Mouse (Mus musculus): ENCODE measurements around the gene Psma2. TPM values are rescaled to one million over a fixed set of nuclear protein-coding genes. Genes with fewer than 3 reads are reported as not detected.
A peak's percentile ranks its signal among the peaks of the same experiment; 100 is the strongest.

Psma2 gene
- polyA plus RNA-seq, 1 experiment, result 131 TPM

- H3K27me3 ChIP-seq (ENCODE audit: control insufficient read depth, insufficient read depth, low read length, poor library complexity, severe bottlenecking), result no peaks in the 10 kb centered on the region
- H3K9me3 ChIP-seq (replicated peaks; ENCODE audit: control insufficient read depth, insufficient read depth, low read length, poor library complexity, severe bottlenecking), result no peaks in the 10 kb centered on the region
- H3K36me3 ChIP-seq (ENCODE audit: control insufficient read depth, insufficient read depth, low read length, poor library complexity, severe bottlenecking), result peaks cover 27% of the 10 kb centered on the region
- H3K4me3 ChIP-seq (ENCODE audit: low read depth, low read length), result peak overlapping the region; percentile 64
- TF ChIP-seq CTCF (IDR thresholded peaks at IDR 0.05; ENCODE audit: low read depth, low read length) (no peak), EP300 (IDR thresholded peaks at IDR 0.05; ENCODE audit: insufficient read depth, low read depth, low read length) (no peak), POLR2A (IDR thresholded peaks at IDR 0.05; ENCODE audit: insufficient read depth, low read length) (no peak)
- peak overlapping the region; percentile 69 for H3K9ac ChIP-seq (ENCODE audit: low read depth, poor library complexity, severe bottlenecking)
- H3K4me1 ChIP-seq (ENCODE audit: control insufficient read depth, insufficient read depth, low read length), result no peaks in the 10 kb centered on the region
- no peak overlapping the region for H3K27ac ChIP-seq (ENCODE audit: insufficient read depth, low read length)
These were observed 513 bp downstream of the Psma2 start for GRCm38 (mm10) chr13:14613553-14613952.

GRCm38 (mm10) chr13:14618724-14619123 lies 5.7 kb downstream of the Psma2 start:
- Histone ChIP-seq H3K36me3 (ENCODE audit: control insufficient read depth, insufficient read depth, low read length, poor library complexity, severe bottlenecking) (peaks cover 52% of the 10 kb centered on the region), H3K27me3 (ENCODE audit: control insufficient read depth, insufficient read depth, low read length, poor library complexity, severe bottlenecking) (no peaks in the 10 kb centered on the region), H3K9me3 (replicated peaks; ENCODE audit: control insufficient read depth, insufficient read depth, low read length, poor library complexity, severe bottlenecking) (no peaks in the 10 kb centered on the region), H3K9ac (ENCODE audit: low read depth, poor library complexity, severe bottlenecking) (no peak overlapping the region), H3K27ac (ENCODE audit: insufficient read depth, low read length) (no peak overlapping the region), H3K4me3 (ENCODE audit: low read depth, low read length) (no peak overlapping the region), H3K4me1 (ENCODE audit: control insufficient read depth, insufficient read depth, low read length) (no peaks in the 10 kb centered on the region)
- TF ChIP-seq POLR2A (IDR thresholded peaks at IDR 0.05; ENCODE audit: insufficient read depth, low read length), result no peak
- TF ChIP-seq EP300 (IDR thresholded peaks at IDR 0.05; ENCODE audit: insufficient read depth, low read depth, low read length), result no peak
- no peak for TF ChIP-seq CTCF (IDR thresholded peaks at IDR 0.05; ENCODE audit: low read depth, low read length)

GRCm38 (mm10) chr13:14629726-14630641 lies 16.9 kb downstream of the Psma2 start, which contains the start of gene AW209491:
Gene AW209491, plus strand, starts transcription at chr13:14630154.
- Histone ChIP-seq H3K27ac (ENCODE audit: insufficient read depth, low read length) (peak within 1 kb of the TSS; percentile 16; the same call in 1 of the 2 replicates), H3K36me3 (ENCODE audit: control insufficient read depth, insufficient read depth, low read length, poor library complexity, severe bottlenecking) (peaks cover 20% of the 10 kb centered on the region), H3K9ac (ENCODE audit: low read depth, poor library complexity, severe bottlenecking) (peak within 1 kb of the TSS; percentile 70), H3K4me1 (ENCODE audit: control insufficient read depth, insufficient read depth, low read length) (no peaks in the 10 kb centered on the region), H3K4me3 (ENCODE audit: low read depth, low read length) (peak within 1 kb of the TSS; percentile 85), H3K27me3 (ENCODE audit: control insufficient read depth, insufficient read depth, low read length, poor library complexity, severe bottlenecking) (no peaks in the 10 kb centered on the region), H3K9me3 (replicated peaks; ENCODE audit: control insufficient read depth, insufficient read depth, low read length, poor library complexity, severe bottlenecking) (no peaks in the 10 kb centered on the region)
- 0 out of 2 replicates have a peak, but pooled peaks have one; percentile 29 for TF ChIP-seq EP300 (IDR thresholded peaks at IDR 0.05; ENCODE audit: insufficient read depth, low read depth, low read length)
- TF ChIP-seq CTCF (IDR thresholded peaks at IDR 0.05; ENCODE audit: low read depth, low read length), result no peak
- TF ChIP-seq POLR2A (IDR thresholded peaks at IDR 0.05; ENCODE audit: insufficient read depth, low read length), result peak; percentile 69

GRCm38 (mm10) chr13:14639998-14640397 lies 27.0 kb downstream of the Psma2 start:
- no peak overlapping the region for H3K9ac ChIP-seq (ENCODE audit: low read depth, poor library complexity, severe bottlenecking)
- no peak overlapping the region for H3K4me3 ChIP-seq (ENCODE audit: low read depth, low read length)
- H3K4me1 ChIP-seq (ENCODE audit: control insufficient read depth, insufficient read depth, low read length), result no peaks in the 10 kb centered on the region
- TF ChIP-seq POLR2A (IDR thresholded peaks at IDR 0.05; ENCODE audit: insufficient read depth, low read length) (no peak), EP300 (IDR thresholded peaks at IDR 0.05; ENCODE audit: insufficient read depth, low read depth, low read length) (no peak)
- no peaks in the 10 kb centered on the region for H3K27me3 ChIP-seq (ENCODE audit: control insufficient read depth, insufficient read depth, low read length, poor library complexity, severe bottlenecking)
- H3K27ac ChIP-seq (ENCODE audit: insufficient read depth, low read length), result no peak overlapping the region
- H3K36me3 ChIP-seq (ENCODE audit: control insufficient read depth, insufficient read depth, low read length, poor library complexity, severe bottlenecking), result peaks cover 31% of the 10 kb centered on the region
- H3K9me3 ChIP-seq (replicated peaks; ENCODE audit: control insufficient read depth, insufficient read depth, low read length, poor library complexity, severe bottlenecking), result no peaks in the 10 kb centered on the region

GRCm38 (mm10) chr13:14649301-14649700 lies 36.3 kb downstream of the Psma2 start:
- TF ChIP-seq POLR2A (IDR thresholded peaks at IDR 0.05; ENCODE audit: insufficient read depth, low read length) (no peak), EP300 (IDR thresholded peaks at IDR 0.05; ENCODE audit: insufficient read depth, low read depth, low read length) (no peak), CTCF (IDR thresholded peaks at IDR 0.05; ENCODE audit: low read depth, low read length) (no peak)
- no peaks in the 10 kb centered on the region for H3K27me3 ChIP-seq (ENCODE audit: control insufficient read depth, insufficient read depth, low read length, poor library complexity, severe bottlenecking)
- no peak overlapping the region for H3K4me3 ChIP-seq (ENCODE audit: low read depth, low read length)
- H3K4me1 ChIP-seq (ENCODE audit: control insufficient read depth, insufficient read depth, low read length), result no peaks in the 10 kb centered on the region
- no peaks in the 10 kb centered on the region for H3K36me3 ChIP-seq (ENCODE audit: control insufficient read depth, insufficient read depth, low read length, poor library complexity, severe bottlenecking)
- no peaks in the 10 kb centered on the region for H3K9me3 ChIP-seq (replicated peaks; ENCODE audit: control insufficient read depth, insufficient read depth, low read length, poor library complexity, severe bottlenecking)
- H3K27ac ChIP-seq (ENCODE audit: insufficient read depth, low read length), result no peak overlapping the region
- no peak overlapping the region for H3K9ac ChIP-seq (ENCODE audit: low read depth, poor library complexity, severe bottlenecking)

GRCm38 (mm10) chr13:14667107-14667506 lies 54.1 kb downstream of the Psma2 start:
- Histone ChIP-seq H3K9me3 (replicated peaks; ENCODE audit: control insufficient read depth, insufficient read depth, low read length, poor library complexity, severe bottlenecking) (no peaks in the 10 kb centered on the region), H3K27me3 (ENCODE audit: control insufficient read depth, insufficient read depth, low read length, poor library complexity, severe bottlenecking) (no peaks in the 10 kb centered on the region), H3K4me3 (ENCODE audit: low read depth, low read length) (no peak overlapping the region), H3K27ac (ENCODE audit: insufficient read depth, low read length) (no peak overlapping the region), H3K36me3 (ENCODE audit: control insufficient read depth, insufficient read depth, low read length, poor library complexity, severe bottlenecking) (no peaks in the 10 kb centered on the region), H3K9ac (ENCODE audit: low read depth, poor library complexity, severe bottlenecking) (no peak overlapping the region), H3K4me1 (ENCODE audit: control insufficient read depth, insufficient read depth, low read length) (no peaks in the 10 kb centered on the region)
- TF ChIP-seq EP300 (IDR thresholded peaks at IDR 0.05; ENCODE audit: insufficient read depth, low read depth, low read length) (no peak), POLR2A (IDR thresholded peaks at IDR 0.05; ENCODE audit: insufficient read depth, low read length) (no peak), CTCF (IDR thresholded peaks at IDR 0.05; ENCODE audit: low read depth, low read length) (no peak)
